Mouse (Mus musculus) spleen, adult 2 months (tissue): ENCODE data around the gene Ankrd39.

ENCODE experiments used
- CTCF ChIP-seq: fragments of 200-500 bp; IDR thresholded peaks from 2 replicates; pipeline ENCODE4 v1.5.1; 2011; ENCODE audit warnings: mild to moderate bottlenecking, inconsistent platforms; ENCODE audit not compliant: insufficient read depth, insufficient read length, insufficient replicate concordance; ENCODE audit errors: extremely low read depth
- POLR2A ChIP-seq: fragments of 200-500 bp; IDR thresholded peaks from 2 replicates; pipeline ENCODE4 v1.6.1; 2011; ENCODE audit warnings: low read depth, low read length, inconsistent platforms

DNA sequence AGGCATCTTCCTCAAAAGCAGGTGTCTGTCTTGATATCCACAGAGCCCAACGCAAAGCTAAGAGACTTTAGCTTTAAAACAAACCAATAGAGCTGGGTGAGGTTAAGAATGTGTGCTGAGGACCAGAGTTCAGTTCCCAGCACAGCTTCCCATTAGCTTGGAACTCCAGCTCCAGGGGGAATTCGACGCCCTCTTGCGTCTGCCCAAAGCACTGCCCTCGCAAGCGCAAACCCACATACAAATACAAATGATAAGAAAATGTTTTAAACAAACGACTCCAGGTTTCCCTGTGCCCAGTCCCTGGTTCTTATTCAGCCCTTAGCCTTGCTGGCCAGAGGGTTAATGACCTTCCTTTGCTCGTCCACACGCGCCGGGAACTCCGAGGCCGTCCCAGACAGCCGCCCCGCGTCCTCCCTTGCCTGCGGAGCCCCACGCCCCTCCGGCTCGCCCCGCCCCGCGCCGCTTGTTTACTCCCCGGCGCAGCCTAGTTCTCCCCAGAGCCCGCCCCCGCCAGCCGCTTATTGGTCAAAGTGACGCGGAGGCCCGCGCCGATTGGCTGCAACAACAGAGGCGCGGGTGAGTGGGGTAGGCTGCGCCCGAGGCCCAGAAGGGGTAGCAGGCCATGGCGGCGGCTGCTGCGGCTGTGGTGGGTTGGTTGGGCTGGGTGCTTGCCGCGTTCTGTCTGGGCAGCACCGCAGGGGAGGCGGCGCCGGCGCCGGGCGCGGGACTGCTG is 35.8 kb downstream of the Ankrd39 start, which contains the start of gene Cnnm3:
- TF ChIP-seq POLR2A: peak; percentile 90
- TF ChIP-seq CTCF: peak; percentile 25; the same call in 1 of the 2 replicates
